Mouse (Mus musculus) small intestine, adult 2 months (tissue): ENCODE measurements around the gene Esrra.

ENCODE experiments used
- CTCF ChIP-seq: fragments of 200-500 bp; IDR thresholded peaks from 2 replicates; pipeline ENCODE4 v1.5.1; 2012; ENCODE audit warnings: low read depth, mild to moderate bottlenecking, control low read depth, inconsistent platforms, low read length, moderate library complexity, mixed read lengths; ENCODE audit not compliant: insufficient replicate concordance, insufficient read length; ENCODE audit errors: extremely low read depth
- POLR2A ChIP-seq: fragments of 200-500 bp; IDR thresholded peaks from 2 replicates; pipeline ENCODE4 v1.6.1; 2012; ENCODE audit warnings: low read depth, mild to moderate bottlenecking, control low read depth, inconsistent platforms, low read length, moderate library complexity

DNA sequence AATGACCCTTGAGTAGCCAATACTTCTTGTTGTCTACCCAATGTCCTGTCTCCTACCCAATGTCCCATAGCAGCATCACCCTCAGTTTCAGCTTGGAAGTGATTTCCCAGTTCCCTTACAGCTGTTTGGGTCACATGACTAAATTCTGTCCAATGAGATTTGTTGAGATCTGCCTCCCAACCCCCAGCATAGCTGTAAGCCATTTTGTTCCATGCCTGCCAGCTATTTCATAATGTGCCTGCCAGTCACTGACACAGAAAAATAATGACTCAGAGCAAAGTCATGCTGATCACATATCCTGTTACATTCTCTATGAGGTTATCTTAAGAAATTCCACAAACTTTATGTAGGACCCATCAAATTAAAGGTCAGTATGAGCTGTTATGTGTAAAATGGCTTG lies 44.8 kb downstream of the Esrra start:
- no peak for TF ChIP-seq POLR2A
- TF ChIP-seq CTCF, result no peak
